Mouse (Mus musculus) hindbrain, embryonic 16.5 days (tissue): ENCODE results near the gene Arid3c. TPM values are rescaled to one million over a fixed set of nuclear protein-coding genes. Genes with fewer than 3 reads are reported as not detected.
A peak's percentile ranks its signal among the peaks of the same experiment; 100 is the strongest.
"Not testable (repeated sequence)": the region's sequence is repeated elsewhere in the genome, so short reads cannot be mapped to it uniquely, and the experiment has no call there.

Experiments
- ATAC-seq: fragments of 200-750 bp; cut with Nextera tagmentation; 2 replicates; pipeline ENCODE4 v1.8.0; 2017; ENCODE audit warnings: moderate TSS enrichment, moderate library complexity
- H3K27ac ChIP-seq: fragments of 300-500 bp; sonication (generic); 2 replicates; pipeline ENCODE4 v1.5.1; 2014; ENCODE audit warnings: low read depth, mild to moderate bottlenecking, control low read depth, low read length, moderate library complexity
- H3K27me3 ChIP-seq: fragments of 300-500 bp; sonication (generic); replicated peaks from 2 replicates; pipeline ENCODE4 v1.6.1; 2014; ENCODE audit warnings: low read length; ENCODE audit not compliant: control insufficient read depth, insufficient read depth
- H3K36me3 ChIP-seq: fragments of 300-500 bp; sonication (generic); 2 replicates; pipeline ENCODE4 v1.6.1; 2014; ENCODE audit warnings: mild to moderate bottlenecking, low read length, moderate library complexity, mixed read lengths; ENCODE audit not compliant: control insufficient read depth, insufficient read depth
- H3K4me1 ChIP-seq: fragments of 300-500 bp; sonication (generic); 2 replicates; pipeline ENCODE4 v1.6.1; 2014; ENCODE audit warnings: low read depth, low read length; ENCODE audit not compliant: control insufficient read depth, insufficient read depth
- H3K4me2 ChIP-seq: fragments of 300-500 bp; sonication (generic); 2 replicates; pipeline ENCODE4 v1.6.1; 2014; ENCODE audit warnings: mild to moderate bottlenecking, low read length, control low read depth, moderate library complexity
- H3K4me3 ChIP-seq: fragments of 300-500 bp; sonication (generic); 2 replicates; pipeline ENCODE4 v1.5.1; 2014; ENCODE audit warnings: mild to moderate bottlenecking, low read length, control low read depth, moderate library complexity
- H3K9ac ChIP-seq: fragments of 300-500 bp; sonication (generic); 2 replicates; pipeline ENCODE4 v1.6.1; 2014; ENCODE audit warnings: low read depth, mild to moderate bottlenecking, control low read depth, low read length, moderate library complexity
- H3K9me3 ChIP-seq: fragments of 300-500 bp; sonication (generic); 2 replicates; pipeline ENCODE4 v1.6.1; 2014; ENCODE audit warnings: mild to moderate bottlenecking, low read length, moderate library complexity; ENCODE audit not compliant: control insufficient read depth
- WGBS: fragments of 180-500 bp; shearing (Covaris S2); extraction: QIAGEN DNeasy Blood & Tissue Kit; methylation state at CpG from one replicate; pipeline ENCODE4 v1.1.7; 2014; 5-methylcytosine and 5-hydroxymethylcytosine counted together
- polyA plus RNA-seq: library from polyadenylated mRNA; unstranded; fragments of >200 nt; fragmentation: Nextera tagmentation; extraction: Ambion mirVana; gene quantifications from 2 replicates; pipeline ENCODE4 v1.2.1, GENCODE M21; 2015

Arid3c gene
- polyA plus RNA-seq: 0.76 and 0.84 TPM in 2 replicates

DNA sequence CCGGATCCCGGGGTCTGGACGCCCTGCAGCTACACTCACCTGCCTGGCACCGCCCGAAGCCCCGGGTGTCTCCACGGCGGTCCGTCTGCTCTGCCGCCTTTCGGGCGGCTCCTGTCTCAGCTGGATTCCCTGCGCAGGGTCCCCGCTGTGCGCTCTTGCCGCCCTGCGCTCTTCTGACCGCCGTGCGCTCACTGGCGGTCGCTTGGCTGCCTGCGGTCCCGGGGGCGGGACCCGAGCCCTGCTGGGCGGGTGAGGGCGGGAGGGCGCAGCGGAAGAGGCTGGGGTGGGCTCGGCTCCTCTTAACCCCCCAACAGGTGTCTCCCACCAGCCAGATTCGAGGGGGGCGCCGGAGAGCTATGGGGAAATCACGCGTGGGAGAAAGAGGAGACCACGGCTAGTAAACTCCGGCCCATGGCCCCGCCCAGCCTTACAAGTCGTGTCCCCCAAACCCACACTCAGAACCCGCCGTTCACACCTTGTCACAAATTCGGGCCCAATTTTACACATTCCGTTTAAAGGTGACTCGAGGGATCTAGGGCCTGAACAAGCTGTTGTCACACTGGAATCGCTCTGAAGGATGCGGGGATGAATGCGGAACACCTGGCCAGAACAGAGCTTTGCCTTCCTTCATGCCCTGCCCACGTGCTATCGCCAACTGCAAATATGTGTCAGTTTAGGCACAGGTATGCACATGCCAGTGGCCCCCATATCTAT, at the start of gene Arid3c:
TSS of gene Arid3c (minus strand) at position 91 of the 714 bp plus-strand sequence.
- Histone ChIP-seq H3K9ac (peak within 1 kb of the TSS; percentile 41), H3K4me1 (peaks cover 11% of the 10 kb centered on the region), H3K4me3 (peak within 1 kb of the TSS; percentile 38), H3K4me2 (peak within 1 kb of the TSS; percentile 73), H3K36me3 (no peaks in the 10 kb centered on the region), H3K27ac (no peak within 1 kb of the TSS), H3K27me3 (peaks cover 36% of the 10 kb centered on the region), H3K9me3 (no peaks in the 10 kb centered on the region)
- 3% methylated on average over 44 of the region's 50 CpGs for WGBS
- peak; percentile 25; the same call in 1 of the 2 replicates for ATAC-seq

DNA sequence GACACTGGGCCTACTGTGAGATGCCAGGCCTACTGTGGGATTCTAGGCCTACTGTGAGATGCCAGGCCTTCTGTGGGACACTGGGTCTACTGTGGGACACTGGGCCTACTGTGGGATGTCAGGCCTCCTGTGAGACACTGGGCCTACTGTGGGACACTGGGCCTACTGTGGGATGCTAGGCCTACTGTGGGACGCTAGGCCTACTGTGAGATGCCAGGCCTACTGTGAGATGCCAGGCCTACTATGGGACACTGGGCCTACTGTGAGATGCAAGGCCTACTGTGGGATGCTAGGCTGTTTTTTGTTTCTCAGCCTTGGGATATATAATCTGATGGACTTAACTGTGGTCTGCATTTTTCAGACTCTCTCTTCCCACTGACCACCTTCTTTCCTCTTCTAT, 44.9 kb upstream of the Arid3c start:
- not testable (repeated sequence) for H3K4me3 ChIP-seq, H3K27ac ChIP-seq, H3K4me1 ChIP-seq, H3K9ac ChIP-seq, ATAC-seq, H3K9me3 ChIP-seq, H3K27me3 ChIP-seq, H3K4me2 ChIP-seq, H3K36me3 ChIP-seq
- WGBS: 92% methylated on average over 1 of the region's 1 CpGs

DNA sequence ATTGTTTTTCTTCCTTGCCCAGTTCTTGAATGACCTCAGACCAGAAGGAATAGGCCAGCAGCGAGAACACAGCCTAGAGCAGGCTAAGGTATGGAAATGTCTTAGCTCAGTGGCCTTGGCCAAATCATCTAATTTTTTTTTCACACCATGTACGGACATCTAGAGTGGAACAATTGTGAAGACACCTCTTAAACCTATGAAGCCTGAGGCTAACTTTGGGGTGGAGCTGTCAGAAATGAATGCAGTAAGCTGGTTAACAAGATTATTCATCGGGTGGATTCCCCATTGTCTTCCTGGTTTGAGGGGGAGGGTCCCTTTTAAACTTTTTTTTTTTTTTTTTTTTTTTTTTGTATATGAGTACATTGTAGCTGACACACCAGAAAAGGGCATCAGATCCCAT, 43.6 kb upstream of the Arid3c start:
- not testable (repeated sequence) for H3K27me3 ChIP-seq, ATAC-seq, H3K4me1 ChIP-seq, H3K9me3 ChIP-seq, H3K36me3 ChIP-seq
- 65% methylated on average over 3 of the region's 3 CpGs for WGBS
- peak overlapping the region; percentile 48 for H3K27ac ChIP-seq
- H3K9ac ChIP-seq: peak overlapping the region; percentile 41
- peak overlapping the region; percentile 57 for H3K4me2 ChIP-seq
- H3K4me3 ChIP-seq: peak overlapping the region; percentile 45

DNA sequence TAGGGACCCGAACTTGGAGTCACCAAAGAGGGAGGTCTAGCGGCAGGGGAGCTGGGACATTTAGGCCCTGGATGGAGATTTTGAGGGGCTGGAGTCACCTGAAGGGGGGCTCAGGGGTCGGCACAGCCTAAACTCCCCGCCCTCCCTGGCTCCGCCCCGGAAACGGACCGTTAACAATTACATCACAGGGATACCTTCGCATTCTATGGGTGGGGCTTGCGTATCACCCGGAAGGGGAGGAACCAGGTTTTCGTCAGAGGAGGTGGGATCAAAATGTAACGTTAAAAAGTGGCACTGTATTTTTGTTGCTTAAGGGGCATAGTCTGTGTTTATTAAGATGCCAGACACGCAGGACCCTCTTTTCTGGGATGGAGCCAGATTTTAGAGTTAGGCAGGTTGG, 43.1 kb upstream of the Arid3c start, which contains the start of gene Ccl27a:
TSS of gene Ccl27a (minus strand) at position 246 of the 400 bp plus-strand sequence.
- ATAC-seq: not testable (repeated sequence)

DNA sequence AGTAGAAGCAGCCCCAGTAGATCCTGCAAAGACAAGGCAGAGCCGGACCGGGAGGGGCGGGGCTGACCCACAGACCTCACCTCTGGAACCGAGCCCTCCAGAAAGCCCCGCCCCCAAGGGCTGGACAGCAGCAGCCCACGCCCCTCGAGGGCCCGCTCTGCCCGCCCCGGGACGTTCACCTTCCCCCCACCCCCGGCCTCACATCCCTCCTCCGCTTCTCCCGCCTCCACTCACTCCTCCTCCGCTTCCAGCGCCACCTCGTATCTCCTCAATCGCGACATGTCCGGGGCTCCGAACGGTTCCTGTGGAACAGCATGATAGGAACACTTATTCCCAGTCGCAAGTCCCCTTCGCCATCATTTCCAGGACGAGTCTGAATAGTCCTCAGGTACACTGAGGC, 42.6 kb upstream of the Arid3c start:
- H3K4me2 ChIP-seq: peak overlapping the region; percentile 48
- H3K36me3 ChIP-seq, H3K4me1 ChIP-seq, H3K27me3 ChIP-seq, ATAC-seq, H3K9me3 ChIP-seq: not testable (repeated sequence)
- peak overlapping the region; percentile 61 for H3K9ac ChIP-seq
- peak overlapping the region; percentile 45 for H3K4me3 ChIP-seq
- H3K27ac ChIP-seq: peak overlapping the region; percentile 66
- WGBS: under 1% methylated on average over 18 of the region's 25 CpGs

More for the DNA sequence above, 43.1 kb upstream of the Arid3c start, which contains the start of gene Ccl27a:
- not testable (repeated sequence) for H3K4me1 ChIP-seq, H3K27me3 ChIP-seq, H3K36me3 ChIP-seq, H3K9me3 ChIP-seq
- Histone ChIP-seq H3K4me3 (peak within 1 kb of the TSS; percentile 45), H3K4me2 (peak within 1 kb of the TSS; percentile 57), H3K27ac (peak within 1 kb of the TSS; percentile 66), H3K9ac (peak within 1 kb of the TSS; percentile 61)
- WGBS: under 1% methylated on average over 12 of the region's 14 CpGs

DNA sequence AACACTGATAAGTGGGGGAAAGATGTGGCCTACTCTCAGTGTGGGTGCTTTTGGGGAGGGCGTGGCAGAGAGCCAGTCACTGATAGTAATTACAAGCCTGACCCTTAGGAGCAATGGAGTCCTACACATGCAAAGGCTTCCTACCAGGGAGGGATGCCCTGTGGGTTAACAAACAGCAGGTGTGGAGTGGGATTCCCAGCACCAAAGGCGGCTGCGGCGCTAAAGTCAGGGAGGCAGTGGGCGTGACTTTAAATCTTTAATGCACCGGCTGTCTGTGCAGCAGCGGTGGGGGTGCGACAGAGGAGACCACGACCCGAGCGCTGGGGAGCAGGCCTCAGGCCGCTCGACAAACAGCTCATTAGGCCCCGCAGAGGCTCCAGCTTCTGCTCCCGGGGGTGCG, 42.0 kb upstream of the Arid3c start:
- 13% methylated on average over 5 of the region's 16 CpGs for WGBS
- not testable (repeated sequence) for H3K36me3 ChIP-seq, H3K27me3 ChIP-seq, H3K4me1 ChIP-seq, H3K9me3 ChIP-seq, ATAC-seq, H3K27ac ChIP-seq
- Histone ChIP-seq H3K9ac (0 out of 2 replicates have a peak overlapping the region, but pooled peaks have one; percentile 41), H3K4me3 (peak overlapping the region; percentile 32), H3K4me2 (peak overlapping the region; percentile 48)

DNA sequence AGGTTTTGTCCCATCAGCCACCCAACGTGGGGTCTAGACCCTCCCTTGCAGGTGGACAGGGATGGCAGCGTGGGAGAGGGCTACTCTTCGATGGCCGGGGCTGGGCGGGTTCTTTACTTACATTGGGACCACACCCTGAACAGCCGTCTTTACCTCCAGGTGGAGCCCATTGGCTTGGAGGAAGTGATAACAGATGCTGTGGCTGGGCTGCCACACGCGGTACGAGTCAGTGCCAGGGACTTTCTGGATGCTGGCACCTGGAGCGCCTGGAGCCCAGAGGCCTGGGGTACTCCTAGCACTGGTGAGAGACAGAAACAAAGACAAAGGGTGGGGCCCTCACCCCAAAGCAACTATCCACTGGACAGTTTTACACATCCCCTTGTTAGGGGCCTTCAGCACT, 36.4 kb upstream of the Arid3c start:
- not testable (repeated sequence) for H3K27ac ChIP-seq, H3K4me3 ChIP-seq, H3K9me3 ChIP-seq, H3K4me2 ChIP-seq, H3K4me1 ChIP-seq, H3K9ac ChIP-seq, ATAC-seq, H3K36me3 ChIP-seq, H3K27me3 ChIP-seq
- 85% methylated on average over 10 of the region's 10 CpGs for WGBS

DNA sequence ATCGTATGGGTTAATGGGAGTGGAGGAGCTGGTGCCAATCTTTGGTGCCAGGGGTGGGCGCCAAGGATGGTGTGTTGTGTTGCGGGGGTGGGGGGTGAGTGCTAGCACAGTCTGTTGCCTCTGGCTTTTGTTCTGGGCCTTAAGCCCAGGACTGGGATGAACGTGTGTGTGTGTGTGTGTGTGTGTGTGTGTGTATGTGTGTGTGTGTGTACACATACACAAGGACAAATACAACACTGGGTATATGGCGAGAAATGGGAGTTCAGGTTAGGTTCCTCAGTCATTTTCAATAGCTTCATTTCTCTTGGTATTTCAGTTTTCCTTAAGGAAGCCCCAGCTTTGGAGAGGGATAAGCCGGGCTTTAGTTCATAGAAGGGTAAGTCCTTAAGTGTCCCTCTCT, 32.2 kb upstream of the Arid3c start:
- H3K9ac ChIP-seq, H3K27me3 ChIP-seq, H3K4me3 ChIP-seq, H3K36me3 ChIP-seq, ATAC-seq, H3K27ac ChIP-seq, H3K9me3 ChIP-seq, H3K4me2 ChIP-seq: not testable (repeated sequence)
- whole genome bisulfite sequencing: 78% methylated on average over 4 of the region's 6 CpGs
- H3K4me1 ChIP-seq: peaks cover 28% of the 10 kb centered on the region

DNA sequence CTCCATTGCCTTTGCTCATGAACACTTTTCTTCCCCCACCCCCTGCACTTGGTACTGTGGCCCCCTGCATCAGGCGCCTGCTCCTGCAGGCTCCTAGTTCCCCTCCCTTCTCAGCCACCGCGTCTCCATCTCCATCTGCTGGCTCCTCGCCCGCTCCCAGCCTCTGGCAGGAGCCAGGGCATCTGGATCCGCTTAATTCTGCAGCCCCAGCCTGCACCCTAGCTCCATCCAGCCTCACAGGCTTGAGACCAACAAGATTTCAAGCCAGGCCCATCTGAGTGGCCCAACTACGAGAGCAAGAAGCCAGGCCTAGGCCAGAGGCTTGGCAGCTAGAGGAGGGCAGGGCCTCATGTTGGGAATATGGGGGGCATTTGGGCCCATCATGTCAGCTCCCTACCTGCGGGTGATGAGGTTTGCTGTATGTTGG, 31.8 kb upstream of the Arid3c start:
- WGBS: 40% methylated on average over 8 of the region's 8 CpGs
- not testable (repeated sequence) for H3K4me2 ChIP-seq, H3K9me3 ChIP-seq, H3K36me3 ChIP-seq, H3K4me3 ChIP-seq, H3K27me3 ChIP-seq
- H3K9ac ChIP-seq: peak overlapping the region; percentile 14; the same call in 1 of the 2 replicates
- H3K27ac ChIP-seq: peak overlapping the region; percentile 54; the same call in 1 of the 2 replicates
- peaks cover 28% of the 10 kb centered on the region for H3K4me1 ChIP-seq
- peak; percentile 48; the same call in 1 of the 2 replicates for ATAC-seq
